Mouse (Mus musculus): ENCODE measurements around the gene Ppm1n.

Gene Ppm1n

DNA sequence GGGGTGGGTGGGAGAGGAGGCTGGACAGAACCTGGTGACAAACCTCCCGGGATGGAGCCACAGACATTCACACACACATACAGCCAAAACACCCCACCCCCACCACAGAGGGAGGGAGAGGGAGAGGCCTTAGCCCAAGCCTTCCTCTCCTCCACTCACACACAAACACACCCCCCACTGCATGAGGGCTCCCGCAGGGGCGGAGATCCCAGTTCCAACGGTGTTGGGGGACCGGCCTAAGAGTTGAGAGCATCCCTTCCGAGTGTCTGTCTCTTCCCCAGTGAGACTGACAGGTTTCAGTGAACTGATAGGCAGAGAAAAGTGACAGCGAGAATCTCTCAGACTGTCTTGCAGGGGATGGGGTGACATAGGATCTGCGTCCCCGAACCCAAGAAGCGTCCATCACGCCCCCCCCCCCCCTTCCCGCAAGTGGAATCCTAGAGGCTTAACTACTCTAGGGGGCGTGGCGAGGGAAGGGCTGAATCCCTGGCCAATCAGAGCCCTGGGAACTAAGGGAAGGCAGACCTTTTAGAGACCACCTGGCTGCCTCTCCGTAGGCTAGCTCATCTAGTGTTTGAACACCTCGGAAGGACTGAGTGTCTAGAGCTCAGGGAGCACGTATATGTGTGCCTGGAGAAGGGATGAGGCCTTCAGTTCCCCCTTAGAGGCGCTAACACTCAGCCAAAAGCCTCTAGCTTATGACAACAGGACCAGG, 28.0 kb upstream of the Ppm1n start:
- peak; percentile 64 to 65 for DNase-seq (ENCODE audit: low spot score in 2 of 2)

DNA sequence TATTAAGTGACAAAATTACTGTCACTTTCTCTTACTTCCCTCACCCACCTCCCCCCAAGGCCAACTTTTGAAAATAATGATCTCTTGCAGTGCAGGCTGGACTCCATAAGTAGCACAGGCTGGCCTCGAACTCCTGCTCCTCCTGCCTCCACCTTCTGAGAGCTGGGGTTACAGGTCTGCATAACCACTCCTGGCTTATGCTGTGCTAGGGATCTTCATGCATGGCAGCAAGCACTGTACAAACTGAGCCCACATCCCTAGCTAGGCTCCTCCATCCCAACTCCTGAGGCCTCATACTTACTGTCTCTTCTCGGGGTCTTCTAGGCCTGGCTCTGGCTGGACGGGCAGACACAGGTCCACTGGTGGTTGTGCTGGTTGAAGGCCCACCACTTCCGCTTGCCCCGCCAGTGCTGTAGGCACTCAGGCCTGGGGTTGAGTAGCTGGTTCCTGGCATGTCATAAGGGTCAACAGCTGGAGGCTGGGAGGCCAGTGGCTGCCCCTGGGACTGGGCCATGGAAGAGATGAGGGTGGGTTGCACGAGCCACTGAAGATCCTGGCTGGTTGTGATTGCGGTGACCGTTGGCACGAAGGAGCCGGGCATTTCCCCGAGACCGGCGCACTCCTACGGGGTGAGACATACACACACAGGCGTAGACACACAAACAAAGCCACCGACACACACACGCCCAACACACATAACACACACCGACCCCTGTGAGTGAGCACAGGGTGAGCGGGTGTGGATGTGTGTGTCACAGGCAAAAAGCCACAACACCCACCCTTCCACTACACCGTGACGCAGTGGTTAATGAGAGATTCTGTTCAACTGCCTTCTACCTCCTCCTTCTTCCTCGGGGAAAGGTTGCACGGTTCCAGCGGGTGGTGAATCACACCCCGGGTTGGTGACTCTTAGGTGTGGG, 27.2 kb upstream of the Ppm1n start:
- DNase-seq (ENCODE audit: low spot score in 2 of 2), result no peak

DNA sequence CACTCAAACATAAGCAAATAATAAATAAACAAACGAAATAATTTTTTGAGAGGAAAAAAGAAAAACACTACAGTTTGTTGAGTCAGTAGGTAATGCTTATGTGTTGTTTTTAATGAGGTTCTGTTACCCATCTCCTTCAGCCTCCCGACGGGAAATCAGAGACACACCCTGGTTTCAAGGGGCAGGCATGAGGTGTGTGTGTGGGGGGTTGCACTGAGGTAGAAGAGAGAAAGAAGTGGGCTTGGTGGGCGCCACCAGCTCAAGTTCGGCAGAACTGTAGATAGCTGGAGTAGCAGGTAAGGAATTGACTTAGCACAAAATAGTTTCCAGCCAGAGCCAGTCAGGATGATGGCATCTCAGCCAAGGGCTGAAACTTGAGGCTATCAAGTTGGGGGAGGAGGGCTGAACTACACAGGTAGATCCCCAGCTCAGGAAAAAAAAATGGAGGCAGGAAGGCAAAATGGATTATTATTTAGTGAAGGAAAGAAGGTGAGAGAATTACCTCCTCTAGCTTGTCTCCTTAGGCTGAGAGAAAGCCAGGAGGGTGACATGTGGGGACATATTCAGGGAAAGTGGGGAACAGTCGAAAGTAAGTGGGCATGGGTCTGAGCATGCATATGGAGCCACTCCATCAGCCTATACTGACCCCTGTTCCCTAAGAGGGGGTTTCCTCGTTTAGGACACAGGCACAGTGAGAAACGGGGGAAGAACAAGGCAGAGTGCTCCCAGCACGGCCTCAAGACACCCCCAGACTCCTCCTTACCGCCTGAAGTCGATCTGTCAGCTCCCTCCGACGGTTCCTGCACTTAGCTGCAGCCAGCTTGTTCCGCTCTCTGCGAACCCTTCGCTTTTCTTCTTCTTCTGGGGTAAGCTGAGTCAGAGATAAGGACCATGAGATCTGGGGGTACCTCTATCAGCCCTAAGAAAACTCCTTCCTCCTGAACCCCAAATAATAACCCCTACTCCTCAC, 26.2 kb upstream of the Ppm1n start:
- DNase-seq (ENCODE audit: low spot score in 2 of 2), result no peak

- no peak for DNase-seq (ENCODE audit: low spot score in 2 of 2)
These were observed 25.5 kb upstream of the Ppm1n start for GRCm38 (mm10) chr7:19305413-19305735.

- DNase-seq (ENCODE audit: low spot score in 2 of 2), result no peak
These were observed 24.9 kb upstream of the Ppm1n start for GRCm38 (mm10) chr7:19304501-19305412.

DNA sequence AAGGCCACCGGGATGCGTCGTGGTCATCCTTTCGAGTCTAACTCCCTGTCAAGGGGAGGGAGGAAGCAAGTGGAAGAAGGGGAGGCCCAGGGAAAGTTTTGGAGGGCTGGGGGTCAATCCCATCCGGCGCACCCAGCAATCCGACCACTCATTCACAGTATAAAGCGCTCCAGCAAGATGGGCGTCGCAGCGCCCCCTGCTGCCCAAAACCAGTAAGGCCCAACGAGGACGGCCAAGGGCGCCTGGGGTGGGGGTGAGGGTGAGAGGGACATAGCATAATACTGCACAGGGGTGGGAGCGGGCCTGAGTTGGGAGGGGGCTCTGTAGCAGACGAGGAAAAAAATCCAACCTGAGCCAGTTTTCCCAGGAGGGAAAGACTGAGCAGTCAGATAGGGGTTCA, 23.9 kb upstream of the Ppm1n start:
- peak in 1 of 2 experiments; percentile 58 for DNase-seq (ENCODE audit: low spot score in 2 of 2)

- DNase-seq (ENCODE audit: low spot score in 2 of 2), result no peak
These were observed 23.1 kb upstream of the Ppm1n start for GRCm38 (mm10) chr7:19303046-19303305.

DNA sequence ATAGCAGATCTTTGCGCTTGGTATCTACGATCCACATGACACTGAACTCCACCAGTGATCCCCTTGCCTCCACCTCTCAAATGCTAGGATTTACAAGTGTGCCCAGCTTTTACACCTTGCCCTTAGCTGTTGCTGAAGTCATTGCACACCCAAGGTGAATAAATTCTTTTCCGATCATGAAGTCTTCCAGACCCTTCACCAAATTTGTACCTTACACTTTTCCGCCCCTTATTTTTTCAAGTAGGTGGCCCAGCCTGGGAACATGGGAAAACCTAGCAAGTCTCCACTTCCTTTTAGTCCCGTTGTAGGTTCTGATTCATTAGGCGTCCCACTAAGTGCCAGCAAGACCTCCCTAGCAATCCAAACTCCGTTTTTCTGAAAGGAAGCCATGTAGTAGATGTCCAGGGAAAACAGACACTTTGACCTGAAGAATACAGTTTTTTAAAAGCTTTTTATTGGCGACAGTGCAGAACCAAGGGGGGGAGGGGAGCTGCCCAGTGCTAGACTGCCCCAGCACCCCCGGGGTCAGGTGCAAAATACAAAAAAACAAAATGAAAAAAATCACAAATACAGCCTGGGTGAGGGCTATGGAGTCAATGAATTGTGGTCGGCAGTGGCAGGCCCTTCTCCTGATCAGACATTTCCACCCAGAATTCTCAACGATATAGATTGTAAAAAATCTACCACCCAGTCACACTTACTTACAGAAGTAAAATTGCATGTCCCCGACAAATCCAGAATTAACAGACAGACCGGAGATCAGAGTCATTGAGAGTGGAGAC, 22.6 kb upstream of the Ppm1n start:
- no peak for DNase-seq (ENCODE audit: low spot score in 2 of 2)

GRCm38 (mm10) chr7:19301461-19302263, 21.8 kb upstream of the Ppm1n start:
- DNase-seq (ENCODE audit: low spot score in 2 of 2), result no peak

DNA sequence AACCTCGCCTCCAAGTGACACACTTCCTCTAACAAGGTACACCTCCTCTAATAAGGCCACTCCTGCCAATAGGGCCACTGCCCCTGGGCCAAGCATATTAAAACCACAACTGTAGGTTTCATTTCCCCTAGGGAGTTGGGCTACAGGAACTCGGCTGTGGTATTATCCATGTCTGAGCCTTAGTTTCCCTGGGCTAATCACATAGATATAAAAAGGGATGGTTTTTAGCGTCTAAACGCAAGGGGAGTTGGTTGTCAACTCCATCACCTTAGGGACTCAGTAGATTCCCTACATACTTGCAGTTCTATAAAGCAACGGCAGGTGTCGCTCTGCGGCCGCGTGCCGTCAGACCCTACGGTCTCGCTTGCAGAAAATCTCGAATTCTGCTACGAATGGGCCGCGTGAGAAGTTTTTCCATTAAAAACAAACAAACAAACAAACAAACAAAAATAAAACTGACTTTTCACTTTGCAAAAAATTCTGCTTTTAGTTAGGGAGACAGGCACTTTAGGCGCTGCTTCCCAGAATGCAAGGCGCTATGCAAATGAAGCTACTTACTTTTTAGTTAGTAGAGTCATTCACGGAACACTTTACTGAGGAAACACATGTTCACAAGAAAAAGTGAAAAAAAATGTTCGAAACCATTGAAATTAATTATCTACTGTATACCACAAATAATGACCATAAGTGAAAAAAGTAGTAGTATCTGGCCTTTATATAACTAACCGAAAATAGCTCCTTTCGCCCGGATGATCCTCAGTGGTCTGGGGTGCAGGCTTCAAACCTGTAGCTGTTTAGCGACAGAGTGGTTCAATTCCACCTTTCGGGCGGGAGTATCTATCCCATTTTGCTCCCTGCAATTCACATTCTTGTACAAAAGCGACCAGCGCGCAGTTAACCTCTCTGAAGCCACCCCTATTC, 20.9 kb upstream of the Ppm1n start:
- DNase-seq (ENCODE audit: low spot score in 2 of 2), result peak in 1 of 2 experiments; percentile 75

DNA sequence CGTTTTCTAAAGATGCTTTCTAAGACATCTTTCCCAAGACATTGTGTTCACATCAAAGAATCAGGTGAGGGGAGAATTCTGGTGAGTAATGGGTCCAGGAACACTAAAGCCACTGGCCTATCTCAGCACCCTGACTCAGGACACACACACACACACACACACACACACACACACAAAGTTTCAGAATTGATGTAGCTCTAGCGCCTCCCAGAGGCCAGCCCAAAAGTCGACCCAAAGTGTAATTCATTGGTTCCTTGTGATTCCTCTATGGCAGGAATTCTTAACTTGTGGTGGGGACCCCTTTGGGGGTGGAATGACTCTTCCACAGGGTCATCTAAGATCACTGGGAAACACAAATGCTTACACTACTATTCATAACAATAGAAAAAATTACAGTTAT, 19.3 kb upstream of the Ppm1n start:
- no peak for DNase-seq (ENCODE audit: low spot score in 2 of 2)

GRCm38 (mm10) chr7:19297794-19298193, 17.9 kb upstream of the Ppm1n start:
- DNase-seq (ENCODE audit: low spot score in 2 of 2), result no peak

- no peak for DNase-seq (ENCODE audit: low spot score in 2 of 2)
These were observed 17.2 kb upstream of the Ppm1n start for GRCm38 (mm10) chr7:19297034-19297433.

GRCm38 (mm10) chr7:19295503-19296185, 15.8 kb upstream of the Ppm1n start:
- DNase-seq (ENCODE audit: low spot score in 2 of 2), result peak; percentile 89 to 95

- DNase-seq (ENCODE audit: low spot score in 2 of 2), result no peak
These were observed 11.2 kb upstream of the Ppm1n start for GRCm38 (mm10) chr7:19290969-19291596.

- peak in 1 of 2 experiments; percentile 67 for DNase-seq (ENCODE audit: low spot score in 2 of 2)
These were observed 4.9 kb upstream of the Ppm1n start for GRCm38 (mm10) chr7:19284763-19285162.

GRCm38 (mm10) chr7:19283406-19283804, 3.5 kb upstream of the Ppm1n start:
- no peak for DNase-seq (ENCODE audit: low spot score in 2 of 2)
